In genomic region chr13:110074180-110074579, GRCm38 (mm10) we compare ENCODE assay signal across 24 mouse cellular contexts.
DNase-seq lines count a peak whose midpoint lies in the region; ATAC-seq and TF ChIP-seq lines count a peak whose summit lies in the region.
"Had no signal": no experiment of that assay in that cellular context is flagged by ENCODE, and none has a peak within 500 bp of the region (broad histone marks: within the 10 kb centered on the region; RNA-seq: fewer than 3 reads in every experiment).

No protein-coding gene starts in this region.

- TF ChIP-seq CTCF in brain, embryonic 14.5 days (IDR thresholded peaks at IDR 0.05; ENCODE audit: borderline replicate concordance, extremely low read depth, insufficient read depth, insufficient read length), result no peak

- H3K27ac ChIP-seq in hindbrain, embryonic 14.5 days, result 0 out of 2 replicates have a peak overlapping the region, but pooled peaks have one; percentile 7
- H3K27ac ChIP-seq in hindbrain, embryonic 11.5 days (ENCODE audit: low read depth, low read length), result no peak overlapping the region
- peak overlapping the region; percentile 2; the same call in 1 of the 2 replicates for H3K27ac ChIP-seq in midbrain, embryonic 14.5 days (replicated peaks; ENCODE audit: low read depth, low read length)
- H3K27ac ChIP-seq in midbrain, embryonic 11.5 days (ENCODE audit: low read depth, low read length), result no peak overlapping the region
- H3K27ac ChIP-seq: forebrain, embryonic 10.5 days; forebrain, embryonic 13.5 days; heart, embryonic 15.5 days; intestine, embryonic 15.5 days had no signal

- no peak for TF ChIP-seq POLR2A in brain, embryonic 14.5 days (IDR thresholded peaks at IDR 0.05; ENCODE audit: borderline replicate concordance, extremely low read depth, insufficient read depth, insufficient read length, poor library complexity, severe bottlenecking)

- H3K4me1 ChIP-seq in hindbrain, embryonic 14.5 days (replicated peaks; ENCODE audit: control insufficient read depth, insufficient read depth, low read length), result peaks cover 11% of the 10 kb centered on the region
- H3K4me1 ChIP-seq in hindbrain, embryonic 11.5 days (replicated peaks; ENCODE audit: control insufficient read depth, insufficient read depth, low read length), result no peaks in the 10 kb centered on the region
- H3K4me1 ChIP-seq in midbrain, embryonic 14.5 days (ENCODE audit: control insufficient read depth, insufficient read depth, low read length), result peaks cover 14% of the 10 kb centered on the region; the same call in 1 of the 2 replicates
- no peaks in the 10 kb centered on the region for H3K4me1 ChIP-seq in midbrain, embryonic 11.5 days (ENCODE audit: control insufficient read depth, insufficient read depth, low read length)
- H3K4me1 ChIP-seq: heart, embryonic 12.5 days; heart, embryonic 15.5 days; intestine, embryonic 15.5 days had no signal

- DNase-seq in hindbrain, embryonic 14.5 days (ENCODE audit: low spot score), result no peak
- DNase-seq in hindbrain, embryonic 11.5 days (ENCODE audit: low spot score), result no peak
- peak; percentile 53 for DNase-seq in midbrain, embryonic 14.5 days
- no peak for DNase-seq in midbrain, embryonic 11.5 days (ENCODE audit: low spot score, missing footprints)
- peak; percentile 3 for DNase-seq in NIH3T3 (ENCODE audit: low read depth)
- peak; percentile 40 for DNase-seq in brain, embryonic 14.5 days (ENCODE audit: low read depth)
- DNase-seq: adrenal gland, postnatal 10 days; adrenal gland, postnatal 36 days; cerebellum, adult 11 months; cerebellum, adult 2 months; cerebellum, adult 9-11 months; gastrocnemius, postnatal 25 days; heart, adult 18-20 months; heart, postnatal 10 days; heart, postnatal 36 days; kidney, adult 11 months had no signal

- no peaks in the 10 kb centered on the region for H3K27me3 ChIP-seq in hindbrain, embryonic 14.5 days (ENCODE audit: control insufficient read depth, insufficient read depth, low read length)
- H3K27me3 ChIP-seq in hindbrain, embryonic 11.5 days (ENCODE audit: control insufficient read depth, insufficient read depth, low read length), result no peaks in the 10 kb centered on the region
- no peaks in the 10 kb centered on the region for H3K27me3 ChIP-seq in midbrain, embryonic 14.5 days (ENCODE audit: control insufficient read depth, insufficient read depth, low read length)
- no peaks in the 10 kb centered on the region for H3K27me3 ChIP-seq in midbrain, embryonic 11.5 days (ENCODE audit: control insufficient read depth, insufficient read depth, low read length)
- H3K27me3 ChIP-seq: forebrain, embryonic 13.5 days; heart, embryonic 12.5 days; heart, embryonic 15.5 days; intestine, embryonic 15.5 days had no signal

- ATAC-seq in hindbrain, embryonic 14.5 days (ENCODE audit: low FRiP score), result no peak
- ATAC-seq in hindbrain, embryonic 11.5 days (ENCODE audit: low FRiP score), result no peak
- ATAC-seq in midbrain, embryonic 14.5 days (ENCODE audit: low FRiP score, low TSS enrichment), result no peak
- no peak for ATAC-seq in midbrain, embryonic 11.5 days (ENCODE audit: low FRiP score)
- ATAC-seq: activated CD4-positive, CD25-positive, alpha-beta regulatory T cell, adult 4 months; CD4-positive, CD25-positive, alpha-beta regulatory T cell, adult 4 months; forebrain, embryonic 13.5 days; intestine, embryonic 15.5 days had no signal

- WGBS in hindbrain, embryonic 14.5 days, result 67% methylated on average over 2 of the region's 2 CpGs
- WGBS in hindbrain, embryonic 11.5 days, result 81% methylated on average over 2 of the region's 2 CpGs
- WGBS in midbrain, embryonic 14.5 days, result 57% methylated on average over 2 of the region's 2 CpGs
- 81% methylated on average over 2 of the region's 2 CpGs for WGBS in midbrain, embryonic 11.5 days

- H3K4me2 ChIP-seq in hindbrain, embryonic 14.5 days (replicated peaks), result no peak overlapping the region
- no peak overlapping the region for H3K4me2 ChIP-seq in hindbrain, embryonic 11.5 days (replicated peaks; ENCODE audit: low read depth, low read length)
- no peak overlapping the region for H3K4me2 ChIP-seq in midbrain, embryonic 14.5 days (ENCODE audit: low read length)
- H3K4me2 ChIP-seq in midbrain, embryonic 11.5 days, result no peak overlapping the region
- H3K4me2 ChIP-seq: forebrain, embryonic 13.5 days; heart, embryonic 12.5 days; heart, embryonic 15.5 days; intestine, embryonic 15.5 days had no signal

- no peak overlapping the region for H3K9ac ChIP-seq in hindbrain, embryonic 14.5 days
- no peak overlapping the region for H3K9ac ChIP-seq in hindbrain, embryonic 11.5 days (ENCODE audit: low read depth, low read length)
- H3K9ac ChIP-seq in midbrain, embryonic 14.5 days (replicated peaks; ENCODE audit: low read length), result no peak overlapping the region
- no peak overlapping the region for H3K9ac ChIP-seq in midbrain, embryonic 11.5 days (ENCODE audit: low read length)
- H3K9ac ChIP-seq: forebrain, embryonic 13.5 days; heart, embryonic 12.5 days; heart, embryonic 15.5 days; intestine, embryonic 15.5 days had no signal

- no peak overlapping the region for H3K4me3 ChIP-seq in hindbrain, embryonic 14.5 days (replicated peaks; ENCODE audit: low read length)
- no peak overlapping the region for H3K4me3 ChIP-seq in hindbrain, embryonic 11.5 days (ENCODE audit: low read depth, low read length)
- H3K4me3 ChIP-seq in midbrain, embryonic 14.5 days (replicated peaks; ENCODE audit: low read depth, low read length), result no peak overlapping the region
- no peak overlapping the region for H3K4me3 ChIP-seq in midbrain, embryonic 11.5 days (ENCODE audit: low read depth, low read length)
- H3K4me3 ChIP-seq: forebrain, embryonic 10.5 days; forebrain, embryonic 13.5 days; heart, embryonic 12.5 days; heart, embryonic 15.5 days; hindbrain, embryonic 10.5 days; intestine, embryonic 15.5 days had no signal

- H3K36me3 ChIP-seq in hindbrain, embryonic 14.5 days (replicated peaks; ENCODE audit: control insufficient read depth, insufficient read depth), result no peaks in the 10 kb centered on the region
- no peaks in the 10 kb centered on the region for H3K36me3 ChIP-seq in hindbrain, embryonic 11.5 days (ENCODE audit: control insufficient read depth, insufficient read depth, low read length)
- no peaks in the 10 kb centered on the region for H3K36me3 ChIP-seq in midbrain, embryonic 14.5 days (ENCODE audit: control insufficient read depth, insufficient read depth, low read length)
- no peaks in the 10 kb centered on the region for H3K36me3 ChIP-seq in midbrain, embryonic 11.5 days (ENCODE audit: control insufficient read depth, insufficient read depth, low read length)
- H3K36me3 ChIP-seq: forebrain, embryonic 10.5 days; heart, embryonic 12.5 days; heart, embryonic 15.5 days; hindbrain, embryonic 10.5 days; intestine, embryonic 15.5 days had no signal

- H3K9me3 ChIP-seq in hindbrain, embryonic 14.5 days (ENCODE audit: control insufficient read depth, low read length), result no peaks in the 10 kb centered on the region
- no peaks in the 10 kb centered on the region for H3K9me3 ChIP-seq in hindbrain, embryonic 11.5 days (ENCODE audit: control insufficient read depth, low read length)
- H3K9me3 ChIP-seq in midbrain, embryonic 14.5 days (ENCODE audit: control insufficient read depth, low read length), result no peaks in the 10 kb centered on the region
- H3K9me3 ChIP-seq in midbrain, embryonic 11.5 days (ENCODE audit: control insufficient read depth, low read length), result no peaks in the 10 kb centered on the region; the same call in 1 of the 2 replicates
- H3K9me3 ChIP-seq: forebrain, embryonic 10.5 days; forebrain, embryonic 13.5 days; heart, embryonic 15.5 days; hindbrain, embryonic 10.5 days; intestine, embryonic 15.5 days had no signal

Comparison
In these comparisons a context has a peak if more than half of its experiments do, and no peak if none do; other contexts are left out.
1. DNase-seq: peak in midbrain, embryonic 14.5 days (single experiment), NIH3T3 (single experiment) and brain, embryonic 14.5 days (single experiment); none in hindbrain, embryonic 14.5 days (single experiment), hindbrain, embryonic 11.5 days (single experiment) and midbrain, embryonic 11.5 days (single experiment).
2. H3K27ac ChIP-seq: peak in hindbrain, embryonic 14.5 days (single experiment) and midbrain, embryonic 14.5 days (single experiment); none in hindbrain, embryonic 11.5 days (single experiment) and midbrain, embryonic 11.5 days (single experiment).